Mouse (Mus musculus) stomach, postnatal 0 days (tissue): ENCODE results near the gene Gm11939.

Experiments
- CTCF ChIP-seq: IDR thresholded peaks from 2 replicates; pipeline ENCODE4 v1.5.1; 2016; ENCODE audit warnings: antibody characterized with exemption, low read depth, mild to moderate bottlenecking, moderate library complexity
- EP300 ChIP-seq: optimal IDR thresholded peaks from 2 replicates; pipeline ENCODE3; 2016; ENCODE audit warnings: antibody characterized with exemption

DNA sequence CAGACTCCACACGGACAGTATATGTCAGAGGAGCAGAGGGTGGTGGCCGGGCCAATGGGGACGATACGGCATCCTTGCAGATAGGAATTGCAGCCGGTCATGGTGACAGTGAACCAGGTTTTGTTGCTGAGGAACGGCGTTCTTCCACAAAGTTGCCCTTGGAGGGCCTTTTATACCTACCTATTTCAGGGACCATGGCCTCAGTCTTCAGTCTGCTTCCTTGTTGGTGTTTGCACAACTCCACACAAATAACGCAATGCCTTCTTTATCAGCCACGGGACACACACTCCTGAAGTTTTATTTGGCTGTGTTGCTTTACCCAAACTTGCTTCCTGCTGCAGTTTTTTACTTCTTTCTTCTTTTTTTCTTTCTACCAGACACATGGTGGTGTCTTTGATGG lies at the start of gene Gm11939:
- TF ChIP-seq CTCF: no peak
- no peak for TF ChIP-seq EP300
